Mouse (Mus musculus) MEL (cell line): ENCODE measurements around the gene Cnpy3.

Experiments
- CTCF ChIP-seq, 3 experiments: IDR thresholded peaks in 2 of 3; conservative IDR thresholded peaks in 1 of 3; 2 replicates each; pipeline ENCODE4 v1.5.1; 2011 to 2012; ENCODE audit warnings: low read length in 3 of 3, low read depth in 2 of 3, mild to moderate bottlenecking in 2 of 3, improper control_type of control experiment in 1 of 3, inconsistent platforms in 1 of 3, mixed read lengths in 1 of 3, moderate library complexity in 1 of 3; ENCODE audit not compliant: control insufficient read depth in 1 of 3, insufficient read depth in 1 of 3, poor library complexity in 1 of 3, severe bottlenecking in 1 of 3
- MAX ChIP-seq: IDR thresholded peaks from 2 replicates; pipeline ENCODE4 v1.6.1; 2011; ENCODE audit warnings: low read length, improper control_type of control experiment
- MYC ChIP-seq: IDR thresholded peaks from 2 replicates; pipeline ENCODE4 v1.6.1; 2011; ENCODE audit warnings: low read depth, mild to moderate bottlenecking, low read length, improper control_type of control experiment, moderate library complexity
- NELFE ChIP-seq: IDR thresholded peaks from 2 replicates; pipeline ENCODE4 v1.6.1; 2011; ENCODE audit warnings: low read depth, low read length, improper control_type of control experiment
- POLR2A ChIP-seq, 2 experiments: IDR thresholded peaks; 2 replicates each; pipeline ENCODE4 v1.6.1; 2011 to 2012; ENCODE audit warnings: low read length in 2 of 2, mild to moderate bottlenecking in 2 of 2, control low read depth in 1 of 2, improper control_type of control experiment in 1 of 2, low read depth in 1 of 2, moderate library complexity in 1 of 2; ENCODE audit not compliant: control insufficient read depth in 1 of 2, insufficient read depth in 1 of 2, poor library complexity in 1 of 2
- POLR2AphosphoS2 ChIP-seq: IDR thresholded peaks from 2 replicates; pipeline ENCODE4 v1.6.1; 2011; ENCODE audit warnings: low read length, improper control_type of control experiment
- RAD21 ChIP-seq: IDR thresholded peaks from 2 replicates; pipeline ENCODE4 v1.6.1; 2011; ENCODE audit warnings: mild to moderate bottlenecking, low read depth, low read length, improper control_type of control experiment
- SIN3A ChIP-seq: IDR thresholded peaks from 2 replicates; pipeline ENCODE4 v1.6.1; 2012; ENCODE audit warnings: low read length, improper control_type of control experiment, inconsistent platforms
- ZMIZ1 ChIP-seq: IDR thresholded peaks from 2 replicates; pipeline ENCODE4 v1.6.1; 2012; ENCODE audit warnings: low read depth, mild to moderate bottlenecking, inconsistent platforms, low read length, improper control_type of control experiment, moderate library complexity
- ZNF384 ChIP-seq: IDR thresholded peaks from 2 replicates; pipeline ENCODE4 v1.6.1; 2012; ENCODE audit warnings: low read depth, mild to moderate bottlenecking, inconsistent platforms, low read length, improper control_type of control experiment

DNA sequence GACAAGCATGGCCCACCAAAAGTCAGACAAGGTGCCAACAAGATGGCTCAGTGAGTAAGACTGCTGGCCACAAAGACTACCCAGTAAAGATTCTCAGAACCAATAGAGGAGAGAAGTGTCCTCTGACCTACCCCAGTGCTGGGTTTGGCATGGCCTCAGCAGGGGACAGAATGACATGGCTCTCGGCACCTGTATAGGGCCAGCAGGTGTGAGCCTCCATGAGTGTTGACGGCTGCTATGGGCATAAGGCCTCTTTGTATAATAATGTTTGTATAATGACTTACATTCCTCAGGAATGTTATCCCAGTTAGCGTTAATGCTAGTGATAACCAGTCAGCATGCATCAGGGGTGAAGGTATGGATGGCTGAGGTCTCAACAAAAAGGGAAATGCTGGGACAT, 24.1 kb upstream of the Cnpy3 start:
- no peak for TF ChIP-seq RAD21
- TF ChIP-seq POLR2A (IDR thresholded peaks at IDR 0.05; ENCODE audit: control insufficient read depth in 1 of 2, insufficient read depth in 1 of 2, low read depth in 1 of 2, low read length in 2 of 2, poor library complexity in 1 of 2), result 0 out of 4 replicates have a peak, but pooled peaks of 1 of the 2 experiments have one; percentile 39
- no peak for TF ChIP-seq SIN3A
- TF ChIP-seq ZNF384, result no peak
- no peak for TF ChIP-seq POLR2AphosphoS2
- TF ChIP-seq MYC, result no peak
- 0 out of 2 replicates have a peak, but pooled peaks have one; percentile 56 for TF ChIP-seq ZMIZ1
- TF ChIP-seq NELFE, result no peak
- no peak for TF ChIP-seq CTCF (IDR thresholded peaks at IDR 0.05 in 2 of 3, conservative IDR thresholded peaks at IDR 0.05 in 1 of 3; ENCODE audit: control insufficient read depth in 1 of 3, insufficient read depth in 1 of 3, low read depth in 2 of 3, low read length in 3 of 3, poor library complexity in 1 of 3, severe bottlenecking in 1 of 3)
- TF ChIP-seq MAX, result no peak
